Mouse (Mus musculus) left cerebral cortex, adult 6 months (tissue): ENCODE measurements around the gene Gm20929. TPM values are rescaled to one million over a fixed set of nuclear protein-coding genes. Genes with fewer than 3 reads are reported as not detected.

Experiments used
- long read RNA-seq, 2 experiments: library from polyadenylated mRNA; unstranded; transcript quantifications; one replicate each; pipeline ENCODE4 v2.0.0; 2019 to 2020
- polyA plus RNA-seq: library from polyadenylated mRNA; unstranded; fragments of <200 nt; fragmentation: Nextera tagmentation; gene quantifications from 2 replicates; pipeline ENCODE4 v1.2.3, GENCODE M21; 2021

The Gm20929 gene
- not detected in 2 replicates for polyA plus RNA-seq
- long read RNA-seq, experiment 1 = 0 reads
- long read RNA-seq, experiment 2 = 0 reads

GRCm38 (mm10) chrY:53843649-53844048 is at the start of gene Gm20929:
Gene Gm20929, plus strand, starts transcription at chrY:53843949.

